Mouse (Mus musculus) R1 (cell line): ENCODE measurements around the gene Phactr1.

Source experiments
- DNase-seq: peaks from one replicate; pipeline ENCODE4 v3.0.0-alpha.2; 2018; ENCODE audit warnings: low read depth, low spot score

Phactr1 gene

DNA sequence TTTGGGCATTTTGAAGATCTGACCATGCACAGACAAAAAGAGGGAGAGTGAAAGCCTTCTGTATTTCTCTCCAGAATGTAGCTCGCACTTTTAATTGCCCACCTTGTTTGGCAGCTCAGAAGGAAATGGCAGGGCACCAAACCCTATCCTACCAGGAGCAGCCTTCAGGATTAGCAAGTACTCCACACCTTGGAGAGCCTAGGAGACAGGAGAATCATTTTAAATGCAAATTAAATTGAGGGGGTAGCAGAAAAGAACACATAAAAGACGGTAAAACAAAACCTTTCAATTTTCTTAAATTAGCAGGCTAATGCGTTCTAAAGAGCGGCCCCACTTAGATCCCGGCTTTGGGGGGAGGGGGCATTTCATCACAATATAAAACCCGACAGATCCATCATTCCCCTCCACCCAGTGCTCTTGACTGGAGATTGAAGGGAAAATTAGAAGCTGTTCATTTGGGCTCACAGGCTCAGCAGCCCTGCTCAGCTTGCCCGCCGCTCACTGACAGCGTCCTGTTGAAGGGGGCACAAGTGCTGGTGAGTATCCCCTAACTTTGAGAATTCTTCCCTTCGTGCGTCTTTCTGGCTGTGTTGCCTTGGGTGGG, at the start of gene Phactr1:
TSS of gene Phactr1 (plus strand) at position 233 of the 604 bp plus-strand sequence.
- no peak for DNase-seq

DNA sequence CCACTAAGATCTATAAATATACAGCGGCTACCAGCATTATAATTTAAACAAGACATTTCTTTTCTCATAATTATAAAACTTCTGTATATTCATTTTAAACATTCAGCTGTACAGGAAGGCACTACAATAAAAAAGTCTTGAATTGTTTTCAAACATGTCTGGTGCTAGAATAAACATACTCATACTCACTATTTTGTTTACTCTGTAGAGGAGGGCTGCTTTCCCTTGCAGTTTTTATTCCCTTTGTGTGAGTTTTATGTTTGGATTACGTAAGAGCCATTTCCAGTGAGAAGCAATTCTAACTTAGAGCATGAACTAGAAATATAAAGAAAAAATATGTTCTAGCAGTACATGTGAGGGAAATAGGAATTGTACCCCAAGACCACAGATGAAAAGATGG, 45.5 kb upstream of the Phactr1 start:
- DNase-seq, result no peak

DNA sequence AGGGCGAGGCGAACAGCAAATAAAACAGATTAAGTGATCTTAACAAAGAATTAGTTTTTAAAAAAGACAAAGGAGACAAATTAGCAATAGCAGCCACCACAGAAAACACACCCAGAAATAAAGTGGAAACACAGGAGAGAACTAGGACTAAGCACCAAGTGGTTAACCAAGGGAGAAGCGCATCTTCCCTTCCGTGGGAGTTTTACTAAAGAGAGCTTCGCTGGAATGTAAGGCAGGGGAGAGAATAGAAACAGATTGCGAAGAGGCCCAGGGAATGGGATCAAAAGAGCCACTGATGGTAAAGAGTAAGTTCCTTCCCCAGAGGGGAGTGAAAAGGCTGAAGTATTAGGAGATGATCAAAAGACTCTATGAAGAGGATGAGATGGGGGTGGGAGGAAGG, 30.2 kb upstream of the Phactr1 start:
- DNase-seq, result no peak

DNA sequence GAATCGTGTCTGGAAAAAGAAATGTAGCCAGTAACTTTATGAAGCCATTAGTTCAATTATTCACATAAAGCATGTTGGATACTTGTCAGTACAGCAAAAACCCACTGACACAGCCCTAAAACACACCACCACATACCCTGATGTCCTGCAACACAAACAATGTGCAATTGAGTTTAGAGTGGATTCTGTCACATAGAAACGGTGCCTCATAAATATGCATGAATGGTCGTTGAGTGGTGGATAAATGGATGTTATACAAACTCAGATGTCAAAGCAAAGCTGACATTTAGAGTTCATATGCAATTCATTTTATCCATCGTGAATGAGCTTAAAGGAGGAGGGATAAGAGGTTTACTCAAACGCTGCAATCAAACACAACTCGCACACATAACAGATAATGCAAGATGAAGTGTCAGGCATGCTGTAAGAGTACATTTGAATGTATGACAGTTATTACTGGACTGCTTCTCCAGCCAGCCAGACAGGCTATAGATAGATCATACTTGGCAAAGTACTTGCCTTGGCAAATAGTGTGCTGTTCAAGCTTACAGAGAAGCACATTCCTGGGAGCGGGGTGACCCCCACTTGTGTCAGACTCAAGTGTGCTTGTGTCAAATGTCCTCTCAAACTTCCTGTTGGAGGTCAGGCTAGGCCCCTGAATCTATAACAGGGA, 23.6 kb upstream of the Phactr1 start:
- DNase-seq, result no peak

DNA sequence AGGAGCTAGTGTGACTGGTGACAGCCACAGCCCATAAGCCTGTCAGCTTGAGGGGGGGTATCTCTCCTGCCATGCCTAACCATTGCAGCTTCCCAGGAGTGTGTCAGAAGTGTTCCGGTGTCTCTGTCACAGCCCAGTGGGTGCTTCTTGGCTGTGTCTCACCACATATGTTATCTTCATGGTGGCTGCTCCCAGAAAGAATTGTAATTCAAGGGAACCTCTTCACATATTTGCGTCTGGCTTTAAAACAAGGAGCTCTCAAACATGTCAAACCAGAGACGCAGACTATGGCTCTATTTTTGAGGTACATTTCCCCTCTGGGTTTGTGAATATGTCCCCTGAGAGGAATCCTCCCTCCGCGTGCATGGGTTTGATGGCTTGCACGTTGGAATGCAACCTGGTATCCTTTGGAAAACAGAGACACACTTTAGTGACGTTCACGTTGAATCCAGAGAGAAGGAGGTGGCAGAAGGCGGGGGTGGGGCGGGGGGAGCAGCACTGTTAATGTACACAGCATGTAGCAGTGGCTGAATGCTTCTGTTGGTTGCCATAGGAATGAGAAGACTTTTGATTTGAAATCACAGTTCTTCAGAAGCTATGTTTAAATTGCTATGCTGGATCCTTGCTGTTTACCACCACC, 8.7 kb upstream of the Phactr1 start:
- DNase-seq, result peak; percentile 6

DNA sequence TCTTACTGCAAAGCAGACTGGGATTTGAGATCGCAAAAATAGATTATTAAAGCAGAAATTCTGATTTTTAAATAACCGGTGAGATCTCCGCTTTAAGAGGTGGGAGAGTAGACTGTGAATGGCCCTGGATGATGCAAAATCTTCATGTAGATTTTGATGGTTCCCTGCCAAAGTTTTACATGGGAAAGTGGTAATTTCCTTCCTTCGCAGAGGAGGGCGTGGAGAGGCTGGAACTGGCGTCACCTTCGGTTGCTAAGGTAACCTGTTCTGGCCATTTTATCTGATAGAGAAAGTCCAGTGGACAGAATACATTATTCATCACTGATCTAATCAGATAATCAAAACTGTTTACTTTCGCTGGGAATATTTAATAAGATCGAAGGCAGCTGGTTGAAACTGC, 876 bp downstream of the Phactr1 start:
- peak; percentile 9 for DNase-seq

DNA sequence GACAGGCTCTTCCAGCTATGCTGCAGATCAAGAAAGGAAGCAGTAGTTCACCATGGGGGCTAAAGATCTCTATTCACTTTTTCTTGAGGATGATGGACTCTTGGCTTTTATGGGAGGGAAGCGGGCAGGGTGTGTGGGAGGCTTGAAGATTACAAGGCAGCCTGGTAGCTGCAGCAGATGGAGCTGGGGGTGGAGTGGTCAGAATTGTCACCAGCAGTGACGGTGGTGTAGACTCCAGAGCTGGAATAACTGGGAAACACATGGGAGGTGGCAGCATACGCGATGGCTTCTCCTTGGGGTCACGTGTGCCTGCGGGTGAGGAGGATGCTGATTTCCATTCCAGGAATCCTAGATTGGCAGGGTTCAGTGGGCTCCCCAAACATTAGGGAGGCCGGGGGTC, 3.8 kb downstream of the Phactr1 start:
- no peak for DNase-seq

DNA sequence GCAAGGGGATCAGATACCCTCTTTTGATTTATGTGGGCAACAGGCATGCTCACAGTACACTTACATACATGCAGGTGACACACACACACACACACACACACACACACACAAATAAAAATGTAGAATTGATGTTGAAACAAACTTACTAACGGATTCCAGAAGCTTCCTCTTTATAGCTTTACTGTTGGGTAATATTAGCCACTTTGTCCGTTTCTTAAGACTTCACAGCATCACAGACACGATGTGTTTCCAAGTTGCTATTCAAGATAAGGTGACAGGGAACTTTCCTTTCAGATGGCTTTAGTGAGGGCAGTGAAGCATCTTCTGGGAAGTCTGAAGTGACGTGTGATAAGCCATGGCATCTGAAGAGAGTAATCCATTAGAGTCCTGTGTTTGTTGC, 11.8 kb downstream of the Phactr1 start:
- DNase-seq, result no peak

DNA sequence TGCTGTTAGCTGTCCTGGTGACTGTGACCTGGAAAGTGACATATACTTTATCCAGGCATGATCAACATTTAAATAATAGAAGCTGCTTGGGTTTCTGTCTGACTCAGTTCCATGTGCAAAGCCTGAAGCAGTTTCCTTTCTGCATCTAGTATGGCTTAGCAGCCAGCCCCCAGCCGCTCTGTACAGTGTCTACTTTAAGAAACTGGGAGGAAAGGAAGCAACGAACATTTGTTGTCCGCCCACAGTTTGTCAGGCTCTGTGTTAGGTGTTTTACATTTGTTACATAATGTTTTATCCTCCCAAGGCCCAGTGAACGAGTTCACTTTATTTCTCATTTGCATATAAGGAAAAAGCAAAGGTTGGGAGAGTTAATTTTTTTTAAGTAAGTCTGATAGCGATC, 16.2 kb downstream of the Phactr1 start:
- DNase-seq, result no peak

DNA sequence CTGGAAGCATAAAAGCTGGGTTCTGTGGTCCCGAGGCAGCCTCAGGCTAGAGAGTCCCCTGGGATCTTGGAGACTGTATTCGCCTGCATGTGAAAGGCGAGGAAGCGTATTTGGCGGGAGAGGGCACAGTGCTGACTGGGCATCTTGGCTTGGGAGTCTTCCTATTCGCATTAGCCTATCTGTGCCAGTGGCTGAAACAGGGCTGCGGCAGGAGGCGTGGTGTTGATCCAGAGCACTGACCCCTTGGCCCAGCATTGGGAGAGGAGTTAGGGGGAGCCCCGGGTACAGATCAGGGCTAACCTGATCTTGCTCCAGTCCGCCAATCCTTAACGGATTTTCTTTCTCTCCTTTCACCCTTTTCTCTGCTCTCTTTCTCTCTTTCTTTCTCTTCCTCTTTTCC, 28.7 kb downstream of the Phactr1 start:
- DNase-seq, result peak; percentile 13

DNA sequence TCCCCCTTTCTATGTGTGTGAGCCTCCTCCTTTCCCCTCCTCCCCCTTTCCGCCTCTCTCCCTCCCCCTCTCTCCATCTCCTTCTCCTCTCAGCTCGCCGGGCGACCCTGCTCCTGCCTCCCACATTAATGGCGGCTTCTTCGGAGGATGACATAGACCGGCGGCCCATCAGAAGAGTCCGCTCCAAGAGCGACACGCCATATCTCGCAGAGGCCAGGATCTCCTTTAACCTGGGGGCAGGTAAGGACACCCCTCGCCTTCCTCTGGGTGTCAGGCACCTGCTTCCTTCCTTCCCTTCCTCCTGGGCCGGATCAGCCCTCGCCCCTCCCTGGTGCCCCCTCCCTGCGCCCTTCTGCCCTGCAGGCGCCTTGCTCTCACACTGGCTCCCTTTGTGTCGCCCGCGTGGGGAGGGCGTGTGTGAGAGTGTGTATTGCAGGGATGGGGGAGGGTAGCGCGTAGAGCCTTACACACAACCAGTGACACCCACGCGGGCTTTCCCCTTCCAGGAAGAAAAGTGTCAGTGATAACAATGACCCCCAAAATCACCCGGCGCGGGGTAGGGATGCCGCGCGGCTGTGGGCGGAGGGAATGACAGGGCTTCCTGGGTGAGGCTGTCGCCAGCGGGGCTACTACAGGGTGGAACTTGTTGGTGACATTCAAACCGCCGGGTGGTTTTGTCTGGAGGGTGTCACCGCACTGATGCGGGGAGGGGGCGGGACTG, 29.3 kb downstream of the Phactr1 start:
- peak; percentile 23 for DNase-seq

DNA sequence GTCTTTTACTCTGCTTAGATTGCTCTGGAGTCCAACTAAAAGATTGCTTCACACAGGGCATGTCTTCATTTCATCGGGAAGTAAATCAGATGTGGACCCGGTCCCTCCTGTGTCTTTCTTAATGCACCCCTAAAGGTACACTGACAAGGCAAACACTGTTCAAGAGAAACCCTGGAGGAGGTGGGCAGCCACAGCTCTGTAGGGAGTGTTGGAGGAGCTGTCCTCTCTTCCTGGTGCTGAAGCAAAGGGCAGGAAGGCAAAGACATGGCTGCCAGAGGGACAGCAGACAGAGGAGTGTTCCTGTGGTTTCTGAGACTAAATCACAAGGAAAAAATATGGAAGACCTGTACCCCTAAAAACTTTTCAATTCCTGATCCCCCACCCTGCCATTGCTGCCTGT, 31.1 kb downstream of the Phactr1 start:
- peak; percentile 69 for DNase-seq

DNA sequence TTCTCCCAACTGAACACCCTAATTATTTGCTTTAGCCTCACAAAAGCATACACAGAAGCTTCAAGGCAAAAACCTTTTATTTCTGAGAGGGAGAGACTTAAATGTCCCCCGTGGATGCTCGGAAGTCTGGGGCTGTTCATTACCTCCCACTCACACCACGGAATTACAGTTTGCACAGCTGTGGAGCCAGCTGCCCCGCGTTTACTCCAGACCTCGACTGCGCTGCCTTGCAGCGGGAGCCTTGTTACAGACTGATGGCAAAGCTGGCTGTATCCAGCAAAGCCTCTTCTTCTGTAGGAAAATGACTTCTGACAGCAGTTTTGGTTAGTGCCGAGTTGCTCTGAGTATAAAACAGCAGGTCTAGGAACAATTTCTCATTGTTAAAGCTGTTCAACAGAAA, 39.0 kb downstream of the Phactr1 start:
- peak; percentile 4 for DNase-seq

DNA sequence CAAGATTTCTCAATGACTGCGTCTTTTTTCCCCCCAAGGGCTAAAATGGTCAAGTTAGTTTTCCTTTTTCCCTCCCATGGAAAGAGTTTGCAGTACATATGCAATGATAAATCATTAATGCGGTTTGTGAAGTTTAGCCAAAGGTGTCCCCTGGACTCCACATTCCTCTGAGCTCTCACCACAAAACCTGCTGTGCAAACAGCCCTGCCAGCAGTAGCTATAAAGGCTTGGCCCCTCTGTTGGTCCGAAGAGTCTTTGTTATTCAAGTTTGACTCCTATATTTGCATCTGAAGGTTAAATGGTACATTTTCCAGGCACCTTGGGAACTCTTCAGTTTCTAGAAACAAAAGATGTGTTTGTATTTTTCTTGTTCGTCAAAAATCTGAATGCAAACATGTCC, 39.7 kb downstream of the Phactr1 start:
- peak; percentile 90 for DNase-seq

DNA sequence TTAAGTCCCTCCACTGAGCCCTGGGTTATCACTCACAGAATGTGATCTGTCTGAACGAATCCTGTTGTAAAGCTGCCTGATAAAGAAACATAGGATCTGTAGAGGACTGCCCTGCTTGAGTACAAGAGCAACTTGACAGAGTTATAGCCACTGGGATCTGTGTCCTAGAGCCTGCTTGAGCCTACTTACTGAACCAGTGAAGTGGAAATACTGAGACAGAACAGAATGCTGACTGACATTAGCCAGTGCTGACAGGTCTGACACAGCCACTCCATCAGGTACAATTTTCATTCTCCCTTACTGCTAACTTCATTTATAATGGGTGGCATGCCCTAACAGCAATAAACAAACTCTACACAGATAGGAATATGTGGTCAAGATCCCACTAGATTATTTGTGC, 40.2 kb downstream of the Phactr1 start:
- no peak for DNase-seq

DNA sequence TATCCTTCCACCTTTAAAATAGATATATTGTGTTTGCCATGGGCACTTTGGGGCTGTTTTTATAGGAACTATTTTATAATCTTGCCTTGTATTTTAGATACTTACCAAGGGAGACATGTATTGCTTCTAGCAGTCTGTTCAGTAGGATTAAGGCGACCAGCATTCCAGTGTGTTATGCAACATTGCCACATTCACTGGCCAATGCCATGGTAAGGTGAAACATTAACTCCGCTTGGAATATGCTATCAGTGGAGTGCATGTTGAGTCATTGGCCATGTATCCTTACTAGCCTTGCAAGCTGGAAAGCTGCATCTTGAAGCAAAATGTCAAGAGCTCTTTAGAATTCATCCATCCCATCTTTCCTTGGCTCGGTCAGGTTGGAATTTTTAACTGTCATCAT, 43.6 kb downstream of the Phactr1 start:
- no peak for DNase-seq

DNA sequence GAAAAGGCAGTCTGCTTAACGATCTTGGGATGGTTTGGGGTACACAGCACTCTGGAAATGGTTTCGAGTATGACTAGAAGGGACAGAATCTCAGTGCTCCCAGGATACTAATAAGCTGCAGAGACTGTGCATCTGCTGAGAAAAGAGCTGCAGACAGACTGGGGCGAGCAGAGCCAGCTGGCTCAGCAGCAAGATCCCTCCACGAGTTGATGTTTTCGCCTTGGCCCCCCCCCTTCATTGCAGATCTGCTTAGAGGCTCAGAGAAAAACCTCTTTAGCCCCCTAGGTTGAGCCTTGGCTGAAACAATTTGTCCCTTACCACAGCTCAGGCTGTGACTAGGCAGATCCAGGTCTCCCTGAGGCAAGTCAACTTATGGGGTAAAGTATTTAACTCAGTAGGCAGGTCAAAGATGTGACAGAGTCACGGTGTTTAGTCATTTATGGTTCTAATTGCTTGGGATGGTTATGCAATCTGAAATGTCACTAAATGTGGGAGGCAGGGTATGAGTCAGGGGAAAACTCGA, 45.3 kb downstream of the Phactr1 start:
- DNase-seq, result no peak

DNA sequence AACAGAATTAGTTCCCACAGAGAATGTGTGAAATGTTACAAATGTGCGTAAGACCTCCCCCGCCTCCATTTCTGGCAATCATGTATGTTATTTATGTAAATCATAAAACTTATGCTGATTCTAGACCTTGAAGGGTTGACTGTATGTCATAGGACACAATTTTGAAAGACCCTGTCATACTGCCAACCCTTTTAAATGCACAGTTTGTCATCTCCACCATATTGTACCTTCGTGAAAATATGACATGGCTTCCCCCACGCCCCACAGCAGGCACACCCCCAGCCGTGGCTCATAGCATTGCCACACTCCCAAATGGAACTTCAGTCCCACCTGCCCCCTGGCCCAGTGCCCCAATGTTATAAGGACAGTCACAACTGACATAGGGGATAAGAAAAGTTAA, 57.1 kb downstream of the Phactr1 start:
- DNase-seq, result no peak

DNA sequence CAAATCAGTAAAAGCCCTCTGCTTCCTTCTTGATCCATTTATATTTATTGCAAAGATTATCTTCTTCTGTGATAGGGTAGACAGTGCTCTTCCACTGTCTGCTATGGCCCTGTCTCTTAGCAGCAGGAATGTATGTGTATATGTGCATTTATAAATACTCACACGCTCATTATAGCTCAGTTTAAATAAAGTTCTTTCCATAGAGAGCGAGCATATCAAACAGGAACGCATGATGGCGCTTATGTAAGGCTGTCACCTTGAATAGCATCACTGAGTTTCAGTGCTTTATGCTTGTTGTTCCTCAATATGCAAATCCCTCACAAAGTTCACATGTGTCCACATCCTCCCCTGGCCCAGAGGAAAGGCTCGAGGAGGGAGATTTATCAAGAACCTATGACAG, 57.7 kb downstream of the Phactr1 start:
- DNase-seq, result no peak

DNA sequence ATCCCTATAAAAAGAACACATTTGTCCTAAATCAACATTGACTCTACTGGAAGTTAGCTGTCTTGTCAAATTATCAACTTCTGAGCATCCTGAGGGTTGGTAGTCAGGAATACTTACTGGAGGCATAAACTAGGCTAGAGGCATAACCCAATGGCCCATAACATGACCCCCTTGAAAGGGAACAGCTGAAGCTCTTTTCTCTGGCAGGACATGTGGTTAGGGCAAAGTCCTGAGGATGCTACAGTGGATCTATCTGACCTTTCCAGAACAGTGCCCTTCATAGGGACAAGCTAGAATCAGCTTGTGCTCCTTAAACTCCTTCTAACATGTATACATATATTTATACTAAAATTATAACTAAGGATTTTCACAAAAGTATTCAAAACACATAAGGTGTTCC, 61.8 kb downstream of the Phactr1 start:
- no peak for DNase-seq

DNA sequence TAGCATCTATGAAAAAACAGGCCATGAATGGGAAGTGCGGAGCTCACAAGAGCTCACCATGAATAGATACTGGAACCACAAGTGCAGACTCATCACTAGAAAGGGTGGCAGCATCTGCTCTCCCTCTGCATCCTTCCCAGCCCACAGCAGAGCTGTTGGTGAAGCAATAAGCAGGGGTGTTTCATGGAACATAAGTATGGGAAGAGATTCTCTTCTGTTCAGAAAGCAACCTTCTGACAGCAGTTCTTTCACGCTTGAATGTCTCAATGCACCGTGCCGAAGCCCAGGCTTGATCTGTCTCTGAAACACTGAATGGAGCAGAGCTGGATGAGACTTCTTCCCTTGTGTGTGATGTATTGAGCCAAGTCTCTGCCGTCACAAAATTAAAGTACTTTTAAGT, 64.0 kb downstream of the Phactr1 start:
- DNase-seq, result no peak

DNA sequence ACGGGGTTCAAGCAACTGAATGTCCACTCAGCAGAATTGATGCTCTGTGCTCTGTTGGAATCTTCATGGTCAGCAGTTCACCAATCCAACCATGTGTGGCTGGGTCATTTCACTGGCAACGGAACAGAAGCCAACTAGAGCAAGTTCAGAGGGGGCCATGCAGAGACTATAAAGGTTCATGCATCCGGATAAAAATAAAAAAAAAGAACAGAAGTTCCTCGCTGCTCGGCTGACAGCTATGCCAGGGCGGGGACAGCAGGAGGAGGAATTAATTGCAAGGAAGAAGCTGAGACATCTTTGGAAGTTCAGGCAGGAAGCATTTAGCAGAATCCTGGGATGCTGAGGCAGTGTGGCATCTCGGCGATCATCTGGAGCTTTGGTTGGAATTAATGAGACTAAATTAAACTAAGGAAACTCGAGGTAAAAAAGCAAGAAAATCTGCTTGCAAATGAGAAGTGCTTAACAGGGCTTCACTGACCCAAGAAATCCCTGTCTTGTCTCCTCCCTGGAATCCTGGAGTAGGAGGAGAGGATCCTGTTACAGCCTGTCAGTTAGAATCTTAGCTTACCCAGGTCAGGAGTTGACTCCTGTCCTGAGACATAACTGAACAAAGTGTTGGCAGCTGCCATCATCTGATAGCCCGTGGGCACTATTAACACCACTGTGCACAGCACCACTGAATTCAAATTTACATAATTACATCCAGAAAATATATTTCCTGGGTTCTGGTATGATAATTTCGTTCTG, 77.4 kb downstream of the Phactr1 start:
- DNase-seq, result no peak
